Mouse (Mus musculus) urinary bladder, postnatal 25 days (tissue): ENCODE measurements around the gene Cdkn2b.

ENCODE experiments used
- DNase-seq: peaks from one replicate; pipeline ENCODE4 v3.0.0; 2022; ENCODE audit warnings: low spot score

The Cdkn2b gene

GRCm38 (mm10) chr4:89310491-89311254 lies at the start of gene Cdkn2b:
TSS of gene Cdkn2b (minus strand) at chr4:89311039.
- DNase-seq, result peak; percentile 97

- peak; percentile 38 for DNase-seq
Measured at GRCm38 (mm10) chr4:89360349-89360748, 49.5 kb upstream of the Cdkn2b start.

GRCm38 (mm10) chr4:89359506-89359905 lies 48.7 kb upstream of the Cdkn2b start:
- no peak for DNase-seq

DNA sequence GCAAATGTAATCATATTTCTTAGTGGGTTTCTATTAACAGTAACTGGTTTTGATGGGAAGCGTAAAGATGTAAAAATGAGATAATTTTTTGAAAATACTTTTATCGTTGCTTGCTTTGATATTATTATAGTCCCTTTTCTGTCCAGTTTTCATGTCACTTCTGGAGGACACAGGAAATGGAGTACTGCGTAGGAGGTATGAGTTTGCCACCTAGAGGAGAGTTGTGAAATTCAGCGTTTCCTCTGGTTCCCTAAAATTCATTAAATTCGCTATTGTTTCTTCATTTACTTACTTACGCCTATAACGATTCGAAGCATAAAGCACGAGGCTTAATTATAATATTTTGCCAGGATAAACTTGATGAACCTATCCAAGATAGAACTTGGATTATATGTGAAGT lies 43.1 kb upstream of the Cdkn2b start:
- no peak for DNase-seq

DNA sequence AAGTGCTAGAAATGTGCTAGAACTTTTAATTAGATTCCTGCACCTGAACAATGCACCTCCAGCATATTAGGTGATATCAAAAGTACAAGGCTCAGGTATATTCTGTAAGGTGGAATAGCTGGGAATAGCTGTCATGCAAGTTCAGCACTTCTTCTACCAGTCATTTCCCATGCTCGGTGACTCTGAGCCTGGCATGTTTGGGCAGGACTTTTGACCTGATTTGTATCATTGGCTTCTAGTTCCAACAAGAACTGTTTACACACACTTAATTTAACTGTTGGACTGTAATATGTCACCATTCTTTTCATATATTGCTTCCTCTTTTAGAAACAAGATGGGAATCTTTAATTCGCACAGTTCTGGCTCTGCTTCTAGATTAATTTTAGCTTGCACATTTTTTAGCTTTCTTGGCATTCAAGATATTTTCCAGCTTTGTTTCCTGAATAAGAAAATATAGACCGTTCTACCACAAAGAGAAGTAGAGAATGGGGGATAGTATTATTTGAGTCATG lies 42.3 kb upstream of the Cdkn2b start:
- no peak for DNase-seq

DNA sequence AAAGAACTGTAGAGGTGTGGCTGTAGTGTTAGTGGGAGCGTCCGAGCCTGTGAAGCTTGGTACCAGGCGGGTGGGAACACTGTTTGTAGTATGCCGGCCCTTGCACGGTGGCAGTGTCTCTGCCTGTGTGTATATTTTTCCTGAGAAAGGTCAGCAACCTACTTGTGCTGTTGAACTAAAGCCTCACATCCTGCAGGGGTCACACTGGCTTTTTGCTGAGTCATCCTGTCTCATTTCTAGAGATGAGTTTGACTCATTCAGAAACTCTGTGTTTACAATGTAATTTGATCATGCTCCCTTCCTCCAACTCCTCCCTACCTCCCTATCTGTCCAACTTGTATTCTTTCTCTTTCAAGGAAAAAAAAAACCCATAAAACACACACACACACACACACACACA lies 40.6 kb upstream of the Cdkn2b start:
- DNase-seq, result no peak

DNA sequence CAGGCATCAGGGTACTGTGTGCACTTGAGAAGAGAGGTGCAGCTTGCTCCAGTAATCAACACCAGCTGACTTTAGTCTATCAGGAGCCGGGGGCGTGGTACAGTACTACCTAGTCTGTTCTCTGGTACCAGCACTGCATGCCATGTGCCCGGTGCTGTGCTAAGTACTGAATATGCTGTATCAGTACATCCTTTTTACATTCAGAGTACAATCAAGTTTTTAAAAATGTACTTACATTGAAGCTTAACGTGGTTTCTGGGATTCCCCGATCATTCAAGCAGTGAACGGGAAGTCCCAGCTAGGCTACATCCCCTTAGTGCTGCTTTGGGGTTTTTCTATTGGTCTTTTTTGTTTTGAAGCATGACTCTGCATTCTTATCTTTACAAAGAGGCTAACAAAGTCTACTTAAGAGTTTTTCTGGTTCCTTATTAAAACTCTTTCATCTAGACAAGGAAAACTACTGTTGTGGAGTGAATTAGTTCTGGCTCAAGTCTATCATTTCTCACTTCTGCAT lies 40.2 kb upstream of the Cdkn2b start:
- no peak for DNase-seq

DNA sequence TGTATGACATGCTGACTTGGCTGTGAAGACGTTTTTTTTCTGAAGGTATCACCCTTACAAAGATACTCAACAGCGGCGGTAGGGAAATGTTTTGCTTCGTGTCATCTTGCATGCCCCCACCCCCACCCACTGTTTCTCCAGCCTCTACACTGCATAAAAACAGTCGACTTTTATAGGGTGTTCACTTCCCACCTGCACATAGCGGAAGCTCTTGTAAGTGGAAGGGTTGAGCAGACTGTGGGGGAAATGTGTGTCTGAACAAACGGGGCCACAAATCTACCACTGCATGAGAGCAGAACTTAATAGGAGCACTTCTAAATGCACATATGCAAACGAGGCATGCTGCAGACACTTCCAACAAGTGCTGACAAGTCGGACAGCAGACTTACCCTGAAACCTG lies 39.6 kb upstream of the Cdkn2b start:
- no peak for DNase-seq

GRCm38 (mm10) chr4:89348842-89349241 lies 38.0 kb upstream of the Cdkn2b start:
- DNase-seq, result no peak

- no peak for DNase-seq
Measured at GRCm38 (mm10) chr4:89313461-89313860, 2.6 kb upstream of the Cdkn2b start.

DNA sequence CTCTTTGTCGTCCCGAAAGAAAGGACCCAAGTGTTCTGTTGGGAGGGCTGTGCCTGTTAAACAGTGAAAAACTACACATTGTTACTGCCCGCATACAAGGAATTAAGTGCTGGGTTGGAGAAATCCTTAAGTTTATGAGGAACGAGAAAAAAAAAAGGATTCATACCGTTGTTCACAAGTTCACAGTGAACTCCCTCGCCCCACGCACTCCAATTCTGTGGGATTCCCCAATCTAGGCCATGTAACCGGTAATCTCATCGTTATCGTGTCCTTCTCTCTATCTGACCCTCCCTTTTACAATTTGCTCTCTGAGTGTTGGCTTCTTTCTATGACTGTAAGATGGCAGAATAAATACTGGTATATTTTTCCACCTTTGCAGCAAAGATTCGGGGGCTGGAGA lies 843 bp downstream of the Cdkn2b start:
- no peak for DNase-seq

DNA sequence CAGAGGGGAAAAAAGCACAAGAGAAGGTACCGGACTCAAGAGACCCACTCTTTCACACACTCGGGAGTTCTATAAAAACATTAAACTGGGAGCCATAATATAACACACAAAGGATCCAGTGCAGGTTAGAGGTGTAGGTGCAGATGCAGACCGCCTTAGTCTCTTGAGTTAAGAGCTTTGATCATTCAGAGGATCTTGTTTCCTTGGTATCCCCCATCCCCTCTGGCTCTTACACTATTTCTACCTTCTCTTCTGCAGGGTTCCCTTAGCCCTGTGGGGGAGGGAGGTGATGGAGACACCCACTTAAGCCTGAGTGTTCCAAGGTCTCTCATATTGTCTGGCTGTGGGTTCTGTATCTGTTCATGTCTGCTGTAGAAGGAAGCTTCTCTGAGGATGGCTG lies 2.8 kb downstream of the Cdkn2b start:
- DNase-seq, result no peak

DNA sequence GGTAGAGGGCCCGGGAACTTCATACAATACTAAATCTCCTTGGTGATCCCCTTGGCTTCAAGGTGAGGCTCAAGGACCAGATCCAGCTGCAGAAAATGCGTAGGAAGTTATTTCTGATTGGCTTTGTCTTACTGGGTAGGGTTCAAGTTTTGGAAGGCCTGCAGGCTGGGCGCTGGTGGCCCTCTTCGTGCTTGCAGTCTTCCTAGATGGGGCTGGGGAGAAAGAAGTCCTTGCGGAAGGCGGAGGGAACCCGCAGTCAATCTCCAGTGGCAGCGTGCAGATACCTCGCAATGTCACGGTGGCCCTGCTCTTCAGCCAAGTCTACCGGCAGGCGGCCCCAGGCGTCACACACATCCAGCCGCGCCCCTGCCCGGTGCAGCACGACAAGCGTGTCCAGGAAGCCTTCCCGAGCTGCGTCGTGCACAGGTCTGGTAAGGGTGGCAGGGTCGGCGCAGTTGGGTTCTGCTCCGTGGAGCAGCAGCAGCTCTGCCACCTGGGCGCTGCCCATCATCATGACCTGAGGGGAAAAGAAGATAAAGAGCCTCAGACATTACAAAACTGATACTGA lies 4.0 kb downstream of the Cdkn2b start:
- no peak for DNase-seq

DNA sequence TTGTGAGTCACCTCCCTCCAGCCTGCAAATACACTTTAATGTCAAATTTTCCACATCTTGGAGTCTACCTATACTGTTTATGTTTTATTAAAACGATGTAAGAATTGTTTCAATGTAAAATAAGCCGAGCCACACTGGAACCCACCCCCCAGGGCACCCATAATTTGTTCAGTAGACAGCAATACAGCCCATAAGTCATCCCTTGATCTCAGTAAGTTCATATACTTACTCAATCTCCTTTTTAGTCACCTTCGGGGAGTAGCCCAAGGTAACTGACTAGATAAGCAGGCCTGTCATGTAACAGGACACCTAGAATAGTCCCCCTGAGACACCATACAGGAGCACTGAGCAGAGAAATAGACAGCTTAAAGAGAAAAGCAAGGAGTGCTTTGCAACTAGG lies 5.1 kb downstream of the Cdkn2b start:
- DNase-seq, result no peak

- no peak for DNase-seq
Measured at GRCm38 (mm10) chr4:89303281-89303995, 7.4 kb downstream of the Cdkn2b start.

DNA sequence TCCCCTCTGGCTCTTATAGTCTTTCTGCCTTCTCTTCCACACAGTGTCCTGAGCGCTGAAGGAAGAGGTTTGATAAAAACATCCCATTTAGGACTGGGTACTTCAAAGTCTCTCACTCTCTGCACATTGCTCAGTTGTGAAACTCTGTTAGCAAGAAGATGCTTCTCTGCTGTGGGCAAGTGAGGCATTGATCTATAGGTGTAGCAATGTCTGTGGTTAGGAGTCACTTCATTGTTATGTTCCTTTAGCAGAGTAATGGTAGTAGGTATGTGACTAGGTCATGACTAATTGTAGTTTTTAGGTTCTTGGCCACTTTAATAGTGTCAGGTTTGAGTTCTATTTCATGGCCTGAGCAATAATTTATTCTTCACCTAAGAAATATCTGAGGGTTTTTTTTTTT lies 8.7 kb downstream of the Cdkn2b start:
- DNase-seq, result no peak

DNA sequence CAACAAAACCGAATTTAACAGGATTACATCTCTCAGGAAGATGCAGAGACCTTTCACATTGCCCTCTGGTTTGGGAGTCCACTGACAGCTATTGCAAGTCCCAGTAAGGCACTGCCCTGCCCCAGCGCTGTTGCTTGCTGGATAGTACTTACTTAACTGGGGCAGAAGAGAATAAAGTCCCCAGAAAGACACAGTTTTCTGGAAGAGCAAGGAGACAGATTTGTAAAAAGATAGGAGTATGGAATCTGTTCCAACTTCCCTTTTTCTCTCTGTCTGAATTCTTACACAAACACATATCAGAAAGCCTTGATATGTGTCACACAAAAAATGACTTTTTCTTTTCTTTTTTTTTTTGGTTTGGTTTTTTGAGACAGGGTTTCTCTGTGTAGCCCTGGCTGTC lies 11.1 kb downstream of the Cdkn2b start:
- DNase-seq, result no peak

DNA sequence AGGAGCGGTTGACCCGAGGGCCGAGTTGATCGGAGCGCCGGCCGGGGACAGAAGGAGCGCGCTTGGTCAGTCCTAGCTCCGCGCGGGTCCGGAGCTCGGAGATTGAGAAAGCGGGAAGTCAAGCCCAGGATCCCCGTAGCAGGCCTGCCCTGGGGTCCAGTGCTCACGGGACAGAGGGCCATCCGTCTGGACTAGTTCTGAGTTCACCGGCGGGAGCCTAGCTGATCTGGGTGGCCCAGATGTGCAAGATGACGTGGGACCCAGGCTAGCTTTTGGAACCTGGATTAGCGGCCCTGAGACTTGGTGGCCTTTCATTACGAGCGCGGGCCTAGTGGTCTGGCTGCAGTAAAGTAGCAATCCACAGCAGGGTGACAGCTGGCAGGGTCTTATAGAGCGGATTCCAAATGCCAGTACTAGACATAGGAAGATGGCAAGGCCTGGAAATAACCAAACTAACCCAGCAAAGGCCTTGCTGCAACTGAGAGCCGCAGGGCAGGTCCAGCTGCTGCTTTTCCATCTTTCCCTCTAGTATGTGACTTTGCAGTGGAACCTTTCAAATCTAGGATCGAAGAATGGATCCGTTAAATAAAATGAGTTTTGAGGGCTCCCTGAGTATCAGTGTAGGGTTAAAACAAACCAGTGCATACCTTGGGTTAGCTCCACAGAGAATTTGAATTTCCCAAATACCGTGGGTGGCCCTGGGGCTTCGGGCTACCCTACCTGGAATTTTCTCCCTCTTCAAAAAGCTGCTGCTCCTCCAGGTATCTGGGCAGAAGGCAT lies 15.2 kb downstream of the Cdkn2b start:
- no peak for DNase-seq

DNA sequence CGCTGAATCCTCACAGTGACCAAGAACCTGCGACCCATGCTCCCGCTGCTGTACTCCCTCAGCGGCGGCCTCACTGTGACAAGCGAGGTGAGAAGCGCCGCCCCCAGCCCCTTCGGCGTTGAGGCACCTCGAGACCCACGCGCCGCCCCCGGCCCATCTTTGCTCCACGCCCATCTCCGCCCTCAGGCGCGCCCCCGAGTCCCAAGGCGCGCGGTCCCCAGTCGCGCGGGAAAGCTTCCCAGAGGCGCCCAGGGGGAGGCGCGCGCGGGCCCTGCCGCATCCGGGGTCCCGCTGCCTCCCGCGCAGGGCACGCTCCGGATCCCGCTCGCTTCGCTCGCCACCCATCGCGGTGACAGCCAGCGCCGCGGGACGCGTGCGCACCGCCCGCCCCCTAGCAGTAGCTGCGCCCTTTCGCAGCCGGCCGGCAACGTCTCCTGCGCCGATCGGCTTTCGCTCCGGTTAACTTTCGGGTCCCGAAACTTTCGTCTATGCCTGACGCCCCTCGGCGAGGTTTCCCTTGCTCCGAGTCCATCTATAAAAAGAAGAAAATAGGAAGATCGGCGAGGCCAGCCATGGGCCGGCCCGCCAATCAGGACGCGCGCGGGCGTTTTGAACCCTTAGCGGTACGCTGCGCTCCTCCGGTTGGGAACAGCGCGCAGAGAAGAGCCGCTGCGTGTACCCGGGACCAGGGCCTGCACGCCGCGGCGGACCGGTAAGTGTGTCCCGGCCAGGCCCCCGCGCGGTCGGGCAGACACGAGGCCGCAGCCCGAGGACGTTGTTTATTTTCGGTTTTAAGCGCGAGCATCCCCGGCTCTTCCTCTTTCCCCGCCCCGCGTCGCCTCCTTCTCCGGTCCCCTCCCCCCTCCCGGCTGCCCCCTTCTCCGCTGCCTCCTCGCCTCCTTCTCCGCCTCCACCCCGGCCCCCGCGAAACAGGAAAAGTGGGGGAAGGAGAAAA lies 16.1 kb downstream of the Cdkn2b start, which contains the start of gene Cdkn2a:
Gene Cdkn2a, minus strand, starts transcription at position 168 of the 955 bp plus-strand sequence.
- peak; percentile 54 for DNase-seq

- DNase-seq, result no peak
Measured at GRCm38 (mm10) chr4:89294091-89294485, 16.8 kb downstream of the Cdkn2b start.

DNA sequence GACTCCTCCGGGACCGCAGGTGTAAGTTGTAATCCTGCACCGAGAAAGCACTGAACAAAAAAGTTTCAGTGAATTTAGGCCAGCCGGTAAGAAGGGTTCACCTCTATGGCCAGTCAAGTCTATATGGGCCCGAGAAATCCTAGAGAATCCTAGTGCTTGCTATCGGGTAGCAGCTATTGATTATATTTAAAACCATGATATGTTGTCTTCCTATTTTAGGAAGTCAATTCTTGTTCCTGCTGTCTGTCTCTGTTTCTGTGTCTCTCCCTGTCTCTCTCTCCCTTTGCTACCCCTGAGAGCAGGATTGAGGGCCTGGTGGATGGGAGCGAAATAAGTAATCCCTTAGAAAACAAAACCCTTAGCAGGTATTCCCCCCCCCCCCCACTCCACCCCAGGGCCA lies 17.3 kb downstream of the Cdkn2b start:
- DNase-seq, result no peak
